Mouse (Mus musculus) layer of hippocampus, postnatal 25 days (tissue): Measurements from ENCODE around the gene Mrps17. TPM values are rescaled to one million over a fixed set of nuclear protein-coding genes. Genes with fewer than 3 reads are reported as not detected.
"Not testable (repeated sequence)": the region's sequence is repeated elsewhere in the genome, so short reads cannot be mapped to it uniquely, and the experiment has no call there.

Experiments used
- DNase-seq, 2 experiments: peaks; one replicate each; pipeline ENCODE4 v3.0.0; 2022; ENCODE audit warnings: mixed read lengths in 2 of 2, low spot score in 1 of 2; ENCODE audit errors: extremely low spot score in 1 of 2
- total RNA-seq, 2 experiments: library from RNA; stranded (reverse); gene quantifications; 2 replicates each; pipeline ENCODE4 v1.2.3; 2021

The Mrps17 gene
- 10 to 100 TPM; 78.8 to 81.4 TPM for total RNA-seq

DNA sequence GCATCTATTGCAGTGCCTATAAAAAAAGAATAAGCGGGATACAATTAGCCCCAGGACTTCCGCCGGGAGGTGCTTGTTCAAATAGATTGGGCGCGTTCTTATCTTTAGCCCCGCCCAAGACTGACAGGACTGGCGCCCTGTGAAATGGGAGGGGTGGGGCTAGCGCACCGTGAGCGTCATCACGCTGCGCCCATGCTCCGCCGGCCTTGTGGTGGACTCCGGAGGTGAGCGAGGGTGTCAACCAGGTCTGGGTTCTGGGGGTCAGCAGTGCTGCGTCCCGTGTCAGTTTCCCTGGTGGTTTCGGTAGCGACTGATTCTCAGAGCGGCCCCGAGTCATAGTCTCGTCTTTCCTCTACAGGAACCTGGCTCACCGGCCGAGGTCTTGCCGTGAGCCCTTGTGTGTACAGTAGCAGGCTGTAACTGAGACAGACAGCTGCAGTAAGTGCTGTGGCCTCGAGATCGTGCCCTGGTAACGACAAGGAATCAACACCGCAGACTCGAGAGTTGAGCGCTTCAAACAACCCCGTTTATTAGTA, at the start of gene Mrps17:
TSS of gene Mrps17 (plus strand) at position 172 of the 536 bp plus-strand sequence.
- DNase-seq, result peak; percentile 79 to 82

DNA sequence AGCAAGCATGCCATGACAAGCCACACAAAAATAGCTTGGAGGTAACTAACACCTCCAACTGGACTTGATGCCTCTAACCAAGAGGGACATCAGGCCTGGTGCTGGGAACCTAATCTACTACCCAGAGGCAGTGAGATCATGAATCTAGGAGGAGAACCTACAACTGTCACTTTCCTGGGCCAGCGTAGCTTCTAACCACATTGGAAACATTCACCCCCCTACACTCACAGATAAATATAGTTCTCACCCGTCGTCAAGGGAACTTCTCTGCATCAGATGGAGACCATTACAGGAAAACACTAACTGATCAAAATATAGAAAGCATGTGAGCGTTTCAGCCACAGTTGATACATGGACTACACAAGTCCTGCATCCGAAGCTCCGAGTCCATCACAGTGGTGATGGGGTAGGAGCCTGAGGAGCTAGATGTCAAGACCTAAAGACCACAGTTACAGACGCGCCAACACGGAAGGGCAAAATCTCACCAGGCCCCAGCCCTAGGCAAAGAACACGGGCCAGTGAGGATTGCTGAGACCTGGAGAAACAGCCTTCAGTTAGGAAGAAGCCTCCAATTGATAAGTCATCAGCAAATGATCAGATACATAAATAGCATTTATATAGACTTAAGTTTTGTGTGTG, 48.9 kb upstream of the Mrps17 start:
- no peak for DNase-seq

DNA sequence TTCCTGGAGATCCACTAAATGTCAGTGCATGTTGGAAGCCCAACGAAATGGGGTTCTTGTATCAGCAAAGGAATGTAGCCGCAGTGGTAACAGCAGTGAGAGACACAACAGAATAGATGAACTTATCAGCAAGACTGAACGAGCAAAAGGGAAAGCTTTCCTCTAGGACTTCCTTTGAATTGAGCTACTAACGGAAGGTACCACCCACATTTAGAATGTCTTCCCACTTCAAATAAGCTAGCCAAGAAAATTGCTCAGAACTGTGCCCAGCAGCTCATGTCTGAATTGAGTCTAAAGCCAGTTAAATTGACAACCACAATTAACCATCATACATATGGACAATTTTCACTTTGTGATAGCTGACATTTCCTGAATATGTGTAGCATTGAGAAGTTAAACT, 47.4 kb upstream of the Mrps17 start:
- no peak for DNase-seq

DNA sequence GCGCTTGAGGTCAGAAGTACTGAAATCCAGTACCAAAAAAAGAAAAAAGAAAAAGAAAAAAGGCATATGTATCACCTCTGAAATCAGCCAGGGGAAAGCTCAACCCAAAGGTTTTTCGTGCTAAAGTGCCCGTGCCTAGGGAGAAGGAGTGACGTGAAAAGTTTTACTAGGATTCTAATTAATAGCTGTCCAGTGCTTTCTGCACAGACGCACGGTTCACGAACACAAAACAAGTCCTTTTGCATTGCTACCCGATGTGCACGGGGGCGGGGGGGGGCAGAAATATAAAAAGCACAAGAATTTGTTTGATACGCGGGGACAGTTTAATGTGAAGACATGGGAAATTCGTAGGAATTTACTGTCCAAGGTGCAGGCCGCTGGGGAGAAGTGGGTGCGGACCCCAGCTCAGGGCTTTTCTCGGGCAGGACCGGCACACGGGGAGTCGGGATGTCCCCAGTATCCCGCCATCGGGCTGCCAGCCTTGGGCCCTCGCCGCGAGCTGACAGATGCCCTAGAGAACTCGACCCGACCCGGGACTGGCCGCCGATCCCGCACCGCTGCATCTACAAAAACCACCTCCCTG, 45.8 kb upstream of the Mrps17 start:
- DNase-seq, result no peak

GRCm38 (mm10) chr5:129670036-129670458, 45.2 kb upstream of the Mrps17 start, which contains the start of gene Zfp11:
TSS of gene Zfp11 (minus strand) at chr5:129670099.
- peak; percentile 79 to 83 for DNase-seq

DNA sequence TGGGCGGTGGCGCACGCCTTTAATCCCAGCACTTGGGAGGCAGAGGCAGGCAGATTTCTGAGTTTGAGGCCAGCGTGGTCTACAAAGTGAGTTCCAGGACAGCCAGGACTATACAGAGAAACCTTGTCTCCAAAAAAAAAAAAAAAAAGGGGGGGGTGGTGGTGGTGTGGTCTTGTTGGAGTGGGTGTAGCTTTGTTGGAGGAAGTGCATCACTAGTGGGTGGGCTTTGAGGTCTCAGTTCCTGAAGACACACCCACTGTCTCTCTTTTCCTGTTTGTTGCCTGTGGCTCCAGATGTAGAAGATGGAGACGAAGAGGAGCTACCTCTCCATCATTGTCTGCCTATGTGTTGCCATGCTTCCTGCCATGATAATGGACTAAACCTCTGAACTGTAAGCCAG, 30.2 kb upstream of the Mrps17 start:
- not testable (repeated sequence) for DNase-seq

GRCm38 (mm10) chr5:129687621-129688020, 27.7 kb upstream of the Mrps17 start:
- DNase-seq, result no peak

- no peak for DNase-seq
Measured at GRCm38 (mm10) chr5:129690528-129690927, 24.8 kb upstream of the Mrps17 start.

DNA sequence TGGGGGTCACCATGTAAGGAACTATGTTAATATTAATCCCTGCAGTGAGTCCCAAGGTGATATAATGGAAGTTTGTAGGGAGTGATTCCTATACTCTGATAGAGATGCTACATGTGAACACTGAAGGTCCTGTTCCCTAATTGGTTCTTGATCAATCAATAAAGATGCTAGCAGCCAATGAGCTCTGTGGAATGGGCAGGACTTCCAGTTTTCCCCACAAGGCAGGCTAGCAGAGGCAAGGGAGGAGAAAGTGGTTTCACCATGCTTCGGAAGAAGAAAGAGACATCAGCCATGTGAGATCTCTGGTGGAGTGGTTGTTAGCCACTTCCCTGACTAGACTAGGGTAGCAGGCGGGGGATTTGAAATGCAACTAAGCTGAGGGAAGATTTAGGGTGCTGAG, 14.8 kb upstream of the Mrps17 start:
- DNase-seq, result no peak

DNA sequence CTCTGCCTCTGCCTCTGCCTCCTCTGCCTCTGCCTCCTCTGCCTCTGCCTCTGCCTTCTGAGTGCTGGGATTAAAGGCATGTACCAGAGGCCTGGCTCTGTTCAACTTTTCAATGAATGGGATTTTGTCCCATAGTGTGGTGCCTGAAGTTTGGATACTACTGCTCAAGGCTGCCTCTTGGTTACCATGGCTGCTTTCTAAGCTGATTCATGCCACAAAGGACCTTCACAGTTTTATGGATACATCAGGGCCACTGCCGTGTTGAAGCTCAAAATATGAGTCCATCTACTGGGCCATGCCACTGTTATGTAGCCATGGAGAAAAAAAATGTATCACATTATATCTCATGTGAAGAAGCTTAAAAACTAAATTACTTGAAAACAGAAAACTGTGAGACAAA, 13.6 kb upstream of the Mrps17 start:
- DNase-seq, result no peak

DNA sequence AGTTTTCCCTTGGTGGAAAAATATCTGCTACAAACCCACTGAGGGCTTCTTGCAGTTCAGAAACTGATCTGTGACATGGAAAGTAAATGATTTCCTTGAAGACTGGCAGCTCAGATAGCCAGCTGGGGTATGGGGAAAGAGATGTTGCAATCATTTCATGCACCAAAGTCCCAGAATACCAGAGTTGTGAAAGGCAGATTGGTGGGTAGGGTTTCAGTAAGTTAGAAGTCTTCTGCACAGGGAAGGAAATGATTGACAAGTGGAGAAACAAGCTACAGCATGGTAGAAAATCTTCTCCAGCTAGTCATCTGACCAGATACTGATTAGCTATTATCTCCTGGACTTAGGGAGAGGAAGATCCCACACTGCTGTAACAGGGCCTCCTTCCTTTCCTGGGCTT, 11.9 kb upstream of the Mrps17 start:
- no peak for DNase-seq

- DNase-seq, result no peak
Measured at GRCm38 (mm10) chr5:129708412-129708811, 6.9 kb upstream of the Mrps17 start, which contains the start of gene Sept14. TSS of gene Sept14 (minus strand) at chr5:129708512.

DNA sequence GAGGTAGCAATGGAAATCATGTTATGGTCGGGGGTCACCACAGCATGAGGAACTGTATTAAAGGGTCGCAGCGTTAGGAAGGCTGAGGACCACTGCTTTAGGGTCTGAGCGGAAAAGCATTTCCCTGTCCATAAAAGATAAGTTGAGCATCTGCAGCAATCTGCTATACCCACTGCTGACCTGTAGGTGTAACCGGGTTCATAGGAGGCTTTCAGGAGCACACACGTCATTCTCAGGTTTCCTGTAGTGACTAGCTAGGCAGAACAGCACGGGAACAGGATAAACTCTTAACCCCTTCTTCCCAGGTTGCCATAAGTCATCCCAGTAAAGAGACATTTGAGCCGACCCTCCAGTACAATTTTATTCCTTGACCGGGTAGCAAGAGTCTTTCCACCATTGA, 1.7 kb downstream of the Mrps17 start:
- DNase-seq, result no peak

DNA sequence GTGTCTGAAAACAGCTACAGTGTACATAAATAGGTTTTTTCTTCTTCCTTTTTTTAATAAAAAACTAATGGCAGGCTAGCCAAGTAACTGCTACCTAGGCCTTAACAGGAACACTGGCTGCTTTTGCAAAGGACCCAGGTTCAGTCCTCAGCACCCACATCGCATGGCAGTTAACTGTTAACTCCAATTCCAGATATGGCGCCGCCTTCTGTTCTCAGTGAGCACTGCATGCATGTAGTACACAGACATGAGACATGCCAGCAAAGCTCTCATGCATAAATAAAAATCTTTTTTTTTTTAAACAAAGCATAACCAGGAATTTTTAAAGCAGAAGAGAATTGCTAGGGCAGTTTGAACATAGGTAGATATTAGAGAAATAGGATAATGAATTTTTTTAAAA, 4.9 kb downstream of the Mrps17 start:
- no peak for DNase-seq

- DNase-seq, result no peak
Measured at GRCm38 (mm10) chr5:129724268-129724667, 9.0 kb downstream of the Mrps17 start.

DNA sequence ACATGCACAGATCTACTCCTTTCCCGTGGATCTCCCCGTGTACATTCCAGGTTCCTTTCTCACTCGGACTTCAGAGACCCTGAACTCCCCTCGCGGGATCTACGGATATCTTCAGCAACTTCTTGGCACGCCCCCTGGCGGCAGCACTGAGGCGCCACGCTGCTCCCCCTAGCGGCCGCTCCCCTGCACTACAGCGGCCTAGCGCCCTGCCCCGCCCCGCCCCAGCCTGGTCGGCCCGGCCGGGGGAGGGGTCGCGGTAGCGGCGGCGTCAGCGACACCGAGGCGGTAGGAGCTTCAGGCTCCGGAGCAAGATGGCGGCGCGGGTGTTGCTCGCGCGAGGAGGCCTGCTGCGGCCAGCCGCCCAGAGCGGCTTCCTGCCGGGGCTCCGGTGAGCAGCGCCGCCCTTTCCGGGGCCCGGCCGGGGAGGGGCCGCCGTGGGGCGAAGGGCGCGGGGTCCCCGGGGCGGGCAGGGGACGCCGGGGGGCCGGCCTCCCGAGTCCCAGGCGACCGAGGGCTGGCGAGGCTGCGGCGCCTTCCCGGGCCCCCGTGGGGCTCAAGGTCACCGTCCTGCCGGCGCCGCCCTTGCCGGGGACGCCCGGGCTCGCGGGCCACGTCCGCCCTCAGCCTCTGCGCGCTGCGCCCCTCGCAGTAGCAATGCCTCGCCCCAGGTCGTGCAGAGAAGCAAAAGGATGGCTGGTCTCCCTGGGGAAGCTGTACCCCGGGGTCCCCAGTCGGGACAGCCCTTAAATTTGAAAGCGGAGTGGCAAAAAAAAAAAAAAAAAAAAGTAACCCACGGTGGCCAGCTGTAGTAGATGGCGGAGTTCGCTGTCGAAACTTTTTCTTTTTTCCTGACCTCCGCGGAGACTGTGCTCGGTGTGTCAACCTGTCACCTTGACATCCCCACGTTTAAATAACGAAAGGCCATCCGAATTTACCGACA, 9.8 kb downstream of the Mrps17 start, which contains the start of gene Nipsnap2:
TSS of gene Nipsnap2 (plus strand) at position 230 of the 940 bp plus-strand sequence.
- peak; percentile 93 to 99 for DNase-seq

- no peak for DNase-seq
Measured at GRCm38 (mm10) chr5:129725774-129726392, 10.6 kb downstream of the Mrps17 start.

DNA sequence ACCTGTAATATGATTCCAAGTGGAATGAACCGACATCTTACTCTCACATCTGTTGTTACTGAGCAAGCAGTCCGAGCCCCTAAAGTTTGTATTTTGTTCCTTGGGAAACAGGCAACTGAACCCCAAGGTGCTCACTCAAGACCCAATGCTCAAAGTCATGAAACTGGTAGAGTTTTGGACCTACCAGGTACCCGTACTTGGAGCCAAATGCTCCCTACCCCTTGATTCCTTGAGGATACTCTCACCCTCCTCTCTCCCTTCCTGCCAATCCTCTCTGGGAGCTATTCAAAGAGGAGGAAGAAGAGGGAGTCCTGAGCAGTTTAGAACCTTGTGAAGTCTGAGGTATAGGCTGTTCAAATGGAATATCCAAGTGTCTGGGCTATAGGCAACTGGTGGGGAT, 11.5 kb downstream of the Mrps17 start:
- no peak for DNase-seq

- DNase-seq, result no peak
Measured at GRCm38 (mm10) chr5:129729286-129729685, 14.0 kb downstream of the Mrps17 start.

DNA sequence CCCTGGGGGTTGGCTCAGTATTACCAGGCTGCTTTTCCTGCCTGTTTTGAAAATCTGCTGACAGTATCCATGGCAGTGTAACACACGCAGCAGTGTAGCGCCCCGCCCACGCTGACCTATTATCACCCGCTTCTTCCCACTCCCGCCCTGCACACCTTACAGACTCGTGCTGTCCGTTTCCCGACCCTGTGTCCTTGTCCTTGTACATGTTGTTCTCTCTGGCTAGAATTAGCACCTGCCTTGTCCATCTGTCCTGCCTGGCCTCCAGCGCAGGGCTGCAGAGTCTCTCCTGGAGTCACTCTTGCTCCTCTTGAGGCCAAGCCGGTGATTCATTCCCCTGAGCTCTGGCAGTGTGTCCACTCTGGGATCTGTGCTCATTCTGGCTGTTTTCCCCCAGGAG, 15.0 kb downstream of the Mrps17 start:
- no peak for DNase-seq
